Mouse (Mus musculus) left cerebral cortex, adult 9 months (tissue): ENCODE results near the gene Rplp2.

Experiments used
- DNase-seq, 2 experiments: peaks; one replicate each; pipeline ENCODE4 v3.0.0; 2022; ENCODE audit warnings: low spot score in 2 of 2

The Rplp2 gene

GRCm38 (mm10) chr7:141481498-141482401, 34.6 kb downstream of the Rplp2 start:
- peak in 1 of 2 experiments; percentile 59 for DNase-seq

GRCm38 (mm10) chr7:141482531-141483024, 35.4 kb downstream of the Rplp2 start:
- DNase-seq: no peak

DNA sequence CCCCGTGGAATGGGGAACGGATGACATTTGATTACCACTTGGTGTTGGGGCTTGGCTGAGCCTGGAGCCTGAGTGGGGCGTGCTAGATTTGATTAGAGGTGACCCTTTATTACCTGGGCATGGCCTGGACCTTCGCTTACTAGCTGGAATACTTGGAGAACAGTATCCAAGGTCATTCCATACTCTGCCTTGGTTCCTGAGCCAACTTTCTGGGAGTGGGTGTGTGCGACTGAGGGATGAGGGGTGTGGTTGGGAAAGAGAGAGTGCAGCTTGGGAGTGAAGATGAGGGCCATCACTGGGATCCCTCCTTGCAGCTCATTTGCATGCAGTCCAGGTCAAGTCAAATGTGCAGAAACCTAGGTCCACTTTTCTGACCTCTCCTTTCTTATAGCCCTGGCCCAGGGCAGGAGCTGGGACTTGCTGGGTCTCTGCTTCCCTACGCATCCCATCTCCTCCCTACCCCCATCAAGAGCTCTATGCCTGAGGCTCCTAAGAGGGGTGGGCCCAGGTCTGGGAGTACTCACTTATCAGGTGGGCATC, 36.0 kb downstream of the Rplp2 start:
- no peak for DNase-seq

GRCm38 (mm10) chr7:141484186-141485120, 37.3 kb downstream of the Rplp2 start:
- DNase-seq: no peak

DNA sequence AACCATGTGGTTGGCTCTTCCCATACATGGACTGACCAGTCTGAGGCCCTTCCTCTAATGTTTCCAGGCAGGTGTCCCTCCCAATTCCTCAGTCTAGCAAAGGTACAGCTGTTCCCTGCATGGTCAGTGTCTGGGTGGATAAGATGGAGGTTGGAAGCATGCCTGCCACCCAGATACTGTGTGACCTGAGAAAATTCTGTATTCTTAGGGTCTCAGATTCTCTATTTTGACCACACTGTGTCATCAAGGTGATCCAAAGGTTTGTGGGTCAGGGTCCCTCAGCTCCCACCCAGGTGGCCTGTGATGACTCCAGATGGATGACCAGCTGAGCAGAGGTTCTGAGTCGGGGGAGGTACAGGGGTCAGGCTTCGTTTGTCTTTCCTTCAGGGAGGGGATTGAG, 38.0 kb downstream of the Rplp2 start:
- no peak for DNase-seq

GRCm38 (mm10) chr7:141485606-141486005, 38.4 kb downstream of the Rplp2 start:
- DNase-seq: no peak

DNA sequence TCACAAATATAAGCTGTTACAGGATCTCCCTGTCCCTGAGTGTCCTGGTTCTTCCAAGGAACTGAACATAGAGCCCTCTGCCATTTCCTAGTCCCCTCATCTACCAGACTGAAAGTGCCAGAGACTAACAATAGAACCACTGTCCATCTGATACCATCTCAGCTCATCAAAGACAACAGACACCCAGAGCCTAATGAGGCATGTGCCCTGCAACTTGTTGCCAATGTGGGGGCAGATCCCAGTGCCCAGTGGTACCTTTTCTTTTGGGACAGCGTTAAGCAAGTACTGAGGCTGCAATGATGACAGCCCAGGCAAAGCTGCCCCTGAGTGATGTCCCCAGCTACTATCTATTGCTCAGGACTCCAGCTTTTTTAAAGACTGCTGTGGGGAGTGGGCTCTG, 39.1 kb downstream of the Rplp2 start:
- DNase-seq: no peak

- no peak for DNase-seq
Measured at GRCm38 (mm10) chr7:141487141-141487540, 40.0 kb downstream of the Rplp2 start.

GRCm38 (mm10) chr7:141491151-141491550, 44.0 kb downstream of the Rplp2 start:
- DNase-seq: no peak

GRCm38 (mm10) chr7:141492738-141493137, 45.6 kb downstream of the Rplp2 start:
- DNase-seq: no peak

DNA sequence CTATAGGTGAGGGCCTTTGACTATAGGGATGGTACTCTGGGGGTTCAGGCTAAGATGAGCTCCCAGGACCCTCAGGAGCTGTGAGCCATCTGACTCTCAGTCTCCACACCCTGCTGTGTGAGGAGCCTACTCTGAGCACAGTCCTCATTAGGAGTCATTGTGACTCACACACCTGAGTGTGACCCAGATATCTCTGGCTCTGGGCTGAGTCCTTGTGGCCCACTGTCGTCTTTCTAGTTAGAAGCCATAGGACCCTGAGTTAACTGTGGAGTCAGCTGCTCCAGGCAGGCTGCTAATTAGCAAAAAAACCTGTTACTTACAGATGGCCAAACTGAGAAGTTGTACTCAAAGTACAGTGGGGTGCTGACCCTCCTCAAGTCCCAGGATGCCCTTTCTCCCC, 46.6 kb downstream of the Rplp2 start:
- DNase-seq: no peak

DNA sequence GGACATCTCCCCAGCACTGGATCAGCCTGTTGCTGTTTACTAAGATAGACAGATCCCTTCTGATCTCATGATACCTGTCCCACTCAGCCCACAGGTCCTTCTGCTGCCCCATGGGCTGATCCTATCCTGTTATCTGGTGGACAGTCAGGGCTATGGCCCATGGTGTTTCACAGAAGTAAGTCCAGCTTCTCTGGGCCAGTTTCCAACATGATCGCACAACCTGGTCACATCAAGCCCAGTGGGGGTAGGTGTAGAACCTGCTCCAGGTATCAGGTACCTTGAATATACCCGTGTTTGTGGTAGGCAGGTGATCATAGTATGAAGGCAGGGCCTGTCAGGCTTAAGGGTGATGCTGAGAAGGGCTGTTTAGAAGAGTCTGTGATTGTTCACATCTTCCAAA, 48.2 kb downstream of the Rplp2 start:
- DNase-seq: no peak

DNA sequence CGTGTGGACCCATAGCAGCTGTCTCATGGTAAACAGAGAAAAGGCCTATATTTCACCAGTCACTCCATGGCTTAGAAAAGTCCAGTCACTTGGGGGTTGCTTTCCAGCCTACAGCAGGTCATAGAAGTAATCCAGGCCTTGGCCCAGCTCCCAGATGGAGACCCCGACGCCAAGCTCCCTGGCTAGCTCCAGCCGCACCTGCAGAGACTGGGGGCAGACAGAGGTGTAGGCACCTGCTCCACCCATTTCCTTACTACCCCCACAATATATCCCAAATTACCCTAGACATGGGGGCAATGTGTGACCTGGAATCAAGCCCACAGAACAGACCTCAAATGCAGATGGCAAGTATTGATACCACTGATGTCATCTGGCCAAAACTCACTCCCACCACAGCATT, 48.8 kb downstream of the Rplp2 start:
- no peak for DNase-seq

DNA sequence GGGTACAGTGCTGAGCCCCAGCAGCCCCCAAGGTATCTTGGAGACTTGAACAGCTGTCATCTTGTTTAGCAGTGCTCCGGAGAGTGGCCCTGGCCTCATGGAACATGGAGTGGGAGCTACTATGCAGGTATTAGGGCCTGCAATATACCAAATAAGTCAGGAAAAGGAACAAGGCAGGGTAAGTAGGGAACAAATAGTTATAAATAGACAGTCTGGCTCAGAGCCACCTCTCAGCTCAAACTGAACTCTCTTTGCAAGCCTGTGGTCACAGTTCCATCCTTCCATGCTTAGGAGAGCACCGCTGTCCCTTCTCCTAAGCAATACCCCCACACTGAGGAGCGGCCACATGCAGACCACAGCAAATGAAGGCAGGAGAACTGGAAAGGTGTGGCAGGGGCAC, 50.4 kb downstream of the Rplp2 start:
- no peak for DNase-seq
